Mouse (Mus musculus): ENCODE measurements at regions not wholly inside any gene's neighbourhood (a gene's known extent, or its start where the extent isn't known, plus 50 kb on each side); places are given as distances from the start of the nearest gene placed in this dataset.

DNA sequence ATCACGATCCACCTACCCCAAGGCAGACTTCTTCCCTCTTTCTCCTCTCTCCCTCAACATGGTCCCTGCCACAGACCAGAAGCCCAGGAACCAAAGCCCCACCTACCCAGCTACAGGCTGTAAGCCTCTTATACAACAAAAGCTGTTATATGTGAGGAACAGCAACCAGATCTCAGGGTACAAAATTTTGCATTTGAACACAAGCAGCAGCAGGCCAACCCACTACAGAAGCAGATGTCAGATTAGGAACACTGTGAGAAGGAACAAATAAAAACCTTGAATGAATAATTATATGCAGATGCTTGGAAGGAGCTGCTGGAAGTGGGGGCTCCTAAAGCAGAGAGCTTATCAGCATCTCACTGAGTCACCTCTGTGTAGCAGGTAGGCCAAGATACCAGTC, 444.8 kb downstream of the Tox3 start:
- TF ChIP-seq CTCF (IDR thresholded peaks at IDR 0.05; ENCODE audit: borderline replicate concordance, insufficient read depth, low read length) (no peak), POLR2A (IDR thresholded peaks at IDR 0.05; ENCODE audit: low read depth, low read length) (no peak)
